In the genomic region with DNA sequence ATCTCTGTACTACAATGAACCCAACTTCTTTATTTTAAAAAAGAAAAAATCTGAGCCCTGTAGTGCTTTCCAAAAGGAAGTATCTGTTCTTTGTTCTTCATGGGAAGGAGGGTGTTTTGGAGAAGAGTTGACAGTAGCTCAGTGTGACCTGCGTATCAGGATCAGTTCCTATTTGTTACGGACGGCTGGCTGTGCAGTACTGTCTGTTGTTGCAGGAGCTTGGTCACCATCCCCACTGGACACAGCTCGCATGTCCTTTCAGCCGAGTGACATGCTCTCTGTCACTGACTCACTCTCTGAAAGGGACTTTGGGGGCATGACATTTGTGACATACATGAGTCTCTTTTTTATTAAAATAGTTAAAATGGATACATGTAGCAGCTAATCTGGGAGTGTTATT, we compare ENCODE assay signal across 11 mouse cellular contexts. TPM values are rescaled to one million over a fixed set of nuclear protein-coding genes. Genes with fewer than 3 reads are reported as not detected.
DNase-seq lines count a peak whose midpoint lies in the region; ATAC-seq and TF ChIP-seq lines count a peak whose summit lies in the region.
"Had no signal": no experiment of that assay in that cellular context is flagged by ENCODE, and none has a peak within 500 bp of the region (broad histone marks: within the 10 kb centered on the region; RNA-seq: fewer than 3 reads in every experiment).

No protein-coding gene starts in this region.

- ATAC-seq in cerebellum, adult (ENCODE audit: insufficient number of reproducible peaks, low FRiP score, low TSS enrichment) = peak; percentile 41; the same call in 1 of the 2 replicates
- 0 out of 2 replicates have a peak, but pooled peaks have one; percentile 19 for ATAC-seq in heart, embryonic 14.5 days (ENCODE audit: insufficient number of reproducible peaks, insufficient read depth, low FRiP score, low read depth)
- peak; percentile 26; the same call in 1 of the 2 replicates for ATAC-seq in liver, postnatal 0 days

- peak overlapping the region; percentile 61 for H3K4me2 ChIP-seq in heart, embryonic 14.5 days (ENCODE audit: low read length)
- no peak overlapping the region for H3K4me2 ChIP-seq in liver, postnatal 0 days (ENCODE audit: low read depth, low read length)

- peak overlapping the region; percentile 86 to 91 for H3K27ac ChIP-seq in heart, embryonic 14.5 days (replicated peaks in 1 of 2; ENCODE audit: control insufficient read depth in 1 of 2, insufficient read depth in 1 of 2, low read depth in 2 of 2, low read length in 2 of 2)
- peak overlapping the region; percentile 16; the same call in 1 of the 2 replicates for H3K27ac ChIP-seq in liver, postnatal 0 days (ENCODE audit: low read depth)

- no peaks in the 10 kb centered on the region for H3K27me3 ChIP-seq in heart, embryonic 14.5 days (ENCODE audit: control insufficient read depth, insufficient read depth, low read length)
- no peaks in the 10 kb centered on the region for H3K27me3 ChIP-seq in liver, postnatal 0 days (ENCODE audit: insufficient read depth, low read length)

- no peak for TF ChIP-seq EP300 in liver, postnatal 0 days (IDR thresholded peaks at IDR 0.05; ENCODE audit: low read depth)

- peak overlapping the region in 1 of 2 experiments; percentile 19; a peak in 2 of 4 replicates for H3K4me3 ChIP-seq in heart, embryonic 14.5 days (ENCODE audit: control insufficient read depth in 1 of 2, insufficient read depth in 1 of 2, low read depth in 1 of 2, low read length in 2 of 2)
- H3K4me3 ChIP-seq in liver, postnatal 0 days (ENCODE audit: low read depth, low read length) = no peak overlapping the region
- H3K4me3 ChIP-seq: erythroblast, embryonic 14.5 days; myocyte had no signal

- WGBS in heart, embryonic 14.5 days = 11% methylated on average over 5 of the region's 5 CpGs
- WGBS in liver, postnatal 0 days (ENCODE audit: insufficient replicate concordance) = 45% methylated on average over 5 of the region's 5 CpGs

- intact Hi-C loops in heart, postnatal 36 days (cut with DNase I) = loop anchor here (5.0 kb wide), 1 partner anchor 45 kb away; the partner anchor contains the start of genes Ccdc148 and Pkp4

- H3K9ac ChIP-seq in heart, embryonic 14.5 days (ENCODE audit: low read length) = peak overlapping the region; percentile 56
- H3K9ac ChIP-seq in liver, postnatal 0 days (replicated peaks) = no peak overlapping the region

- peaks cover 19 to 46% of the 10 kb centered on the region in 2 experiments for H3K4me1 ChIP-seq in heart, embryonic 14.5 days (ENCODE audit: control insufficient read depth in 2 of 2, insufficient read depth in 2 of 2, low read length in 2 of 2)
- H3K4me1 ChIP-seq in liver, postnatal 0 days (ENCODE audit: insufficient read depth) = peaks cover 11% of the 10 kb centered on the region

- H3K36me3 ChIP-seq in heart, embryonic 14.5 days (ENCODE audit: control insufficient read depth, insufficient read depth, low read length) = peaks cover 4% of the 10 kb centered on the region; the same call in 1 of the 2 replicates
- no peaks in the 10 kb centered on the region for H3K36me3 ChIP-seq in liver, postnatal 0 days (replicated peaks; ENCODE audit: insufficient read depth, low read length)

- no peak for DNase-seq in cerebellum, postnatal 4 days (ENCODE audit: low spot score in 2 of 2)
- DNase-seq in heart, postnatal 36 days = no peak
- no peak for DNase-seq in liver, postnatal 0 days
- DNase-seq in liver = no peak
- peak; percentile 79 for DNase-seq in retina, postnatal 1 day
- DNase-seq in embryo, embryonic 10.5 days (ENCODE audit: low spot score) = no peak
- DNase-seq: kidney, adult 2 months had no signal

- no peaks in the 10 kb centered on the region for H3K9me3 ChIP-seq in heart, embryonic 14.5 days (ENCODE audit: control insufficient read depth, low read length)
- H3K9me3 ChIP-seq in liver, postnatal 0 days (ENCODE audit: low read length) = no peaks in the 10 kb centered on the region

- TF ChIP-seq CTCF in liver, postnatal 0 days (IDR thresholded peaks at IDR 0.05; ENCODE audit: low read depth) = no peak

RNA-seq across cellular contexts. Expression of gene Pkp4, which starts 47.1 kb away (rescaled TPM):
- polyA plus RNA-seq in heart, embryonic 14.5 days (2014; fragmentation: Nextera tagmentation; extraction: Ambion mirVana) = 54.8 and 57.7 TPM in 2 replicates
- total RNA-seq in heart, postnatal 36 days (2021) = 100 to 1,000 TPM; 146 to 197 TPM
- polyA plus RNA-seq in liver, postnatal 0 days (2015; fragmentation: Nextera tagmentation; extraction: Ambion mirVana) = 6.8 and 7.7 TPM in 2 replicates

RNA-seq across cellular contexts. Expression of gene Ccdc148, which starts 47.2 kb away (rescaled TPM):
- polyA plus RNA-seq in heart, embryonic 14.5 days (2014; fragmentation: Nextera tagmentation; extraction: Ambion mirVana) = 0.61 and 1.1 TPM in 2 replicates
- total RNA-seq in heart, postnatal 36 days (2021) = under 1 TPM; 0.41 to 0.83 TPM
- polyA plus RNA-seq in liver, postnatal 0 days (2015; fragmentation: Nextera tagmentation; extraction: Ambion mirVana) = 0.58 and 0.75 TPM in 2 replicates
- polyA plus RNA-seq: erythroblast, embryonic 14.5 days had no signal
